Mouse (Mus musculus) erythroblast, embryonic 14.5 days (primary cell): Measurements from ENCODE around the gene Nhlrc1.

Experiments
- GATA1 ChIP-seq: IDR thresholded peaks from 2 replicates; pipeline ENCODE4 v1.6.1; 2012; ENCODE audit warnings: low read length, inconsistent platforms, mixed read lengths
- TAL1 ChIP-seq: IDR thresholded peaks from 3 replicates; pipeline ENCODE4 v1.6.1; 2012; ENCODE audit warnings: low read length, inconsistent platforms, mixed read lengths

GRCm38 (mm10) chr13:47020798-47021197 is 6.1 kb upstream of the Nhlrc1 start:
- TF ChIP-seq GATA1 (no peak), TAL1 (no peak)
